In the genomic region with DNA sequence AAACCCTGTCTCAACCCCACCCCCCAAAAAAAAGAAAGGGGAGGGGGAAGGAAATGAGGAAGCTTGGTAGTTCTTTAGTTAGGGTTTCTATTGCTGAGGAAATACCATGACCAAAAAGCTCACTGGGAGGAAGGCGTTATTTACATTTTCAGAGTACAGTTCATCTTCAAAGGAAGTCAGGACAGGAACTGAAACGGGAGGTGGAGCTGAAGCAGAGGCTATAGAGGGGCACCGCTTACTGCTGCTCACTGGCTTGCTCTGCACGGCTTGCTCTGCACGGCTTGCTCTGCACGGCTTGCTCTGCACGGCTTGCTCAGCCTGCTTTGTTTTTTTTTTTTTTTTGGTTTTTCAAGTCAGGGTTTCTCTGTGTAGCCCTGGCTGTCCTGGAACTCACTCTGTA, we compare ENCODE assay signal across 18 mouse cellular contexts. TPM values are rescaled to one million over a fixed set of nuclear protein-coding genes. Genes with fewer than 3 reads are reported as not detected.
DNase-seq lines count a peak whose midpoint lies in the region; ATAC-seq and TF ChIP-seq lines count a peak whose summit lies in the region.
"Had no signal": no experiment of that assay in that cellular context is flagged by ENCODE, and none has a peak within 500 bp of the region (broad histone marks: within the 10 kb centered on the region; RNA-seq: fewer than 3 reads in every experiment).

No protein-coding gene starts in this region.

- DNase-seq in spleen, postnatal 36 days (ENCODE audit: low spot score in 2 of 2): peak; percentile 83 to 84
- DNase-seq in spleen, postnatal 4 days (ENCODE audit: low spot score in 2 of 2): no peak
- DNase-seq in lung, postnatal 0 days (ENCODE audit: low spot score): peak; percentile 56
- no peak for DNase-seq in urinary bladder, adult 18-20 months (ENCODE audit: low spot score in 2 of 2)
- DNase-seq in layer of hippocampus, adult 18-20 months (ENCODE audit: low spot score in 2 of 2): no peak
- DNase-seq in cerebellum, postnatal 14 days: no peak
- DNase-seq: cerebellum, adult 2 months; heart, postnatal 14 days; kidney, postnatal 25 days; midbrain, embryonic 14.5 days had no signal

- H3K4me2 ChIP-seq in lung, postnatal 0 days (replicated peaks; ENCODE audit: low read depth, low read length): no peak overlapping the region
- H3K4me2 ChIP-seq: intestine, embryonic 15.5 days; limb, embryonic 15.5 days had no signal

- 33% methylated on average over 7 of the region's 7 CpGs for WGBS in lung, postnatal 0 days
- WGBS in small intestine, adult 2 months: 60% methylated on average over 7 of the region's 7 CpGs

- no peak overlapping the region for H3K9ac ChIP-seq in lung, postnatal 0 days (replicated peaks; ENCODE audit: low read depth)
- H3K9ac ChIP-seq: intestine, embryonic 15.5 days; limb, embryonic 15.5 days had no signal

- no peaks in the 10 kb centered on the region for H3K9me3 ChIP-seq in lung, postnatal 0 days (ENCODE audit: low read length)
- H3K9me3 ChIP-seq: embryonic facial prominence, embryonic 10.5 days; intestine, embryonic 15.5 days had no signal

- peak overlapping the region; percentile 84; the same call in 1 of the 2 replicates for H3K27ac ChIP-seq in lung, postnatal 0 days (ENCODE audit: low read length)
- H3K27ac ChIP-seq in small intestine, adult 2 months (ENCODE audit: insufficient read depth, low read depth, low read length): peak overlapping the region; percentile 60
- H3K27ac ChIP-seq: embryonic facial prominence, embryonic 10.5 days; intestine, embryonic 15.5 days; left cerebral cortex, adult 2 months; limb, embryonic 15.5 days had no signal

- no peak for TF ChIP-seq POLR2A in small intestine, adult 2 months (IDR thresholded peaks at IDR 0.05; ENCODE audit: low read depth, low read length)

- TF ChIP-seq CTCF in lung, postnatal 0 days (IDR thresholded peaks at IDR 0.05): no peak
- no peak for TF ChIP-seq CTCF in small intestine, adult 2 months (IDR thresholded peaks at IDR 0.05; ENCODE audit: extremely low read depth, insufficient read length, insufficient replicate concordance, low read depth, low read length)

- no peaks in the 10 kb centered on the region for H3K36me3 ChIP-seq in lung, postnatal 0 days (ENCODE audit: insufficient read depth, low read length)
- H3K36me3 ChIP-seq in small intestine, adult 2 months (ENCODE audit: control insufficient read depth, insufficient read depth, low read length): no peaks in the 10 kb centered on the region
- H3K36me3 ChIP-seq: embryonic facial prominence, embryonic 10.5 days; G1E; intestine, embryonic 15.5 days; limb, embryonic 15.5 days had no signal

- H3K4me3 ChIP-seq in lung, postnatal 0 days (ENCODE audit: low read depth, low read length): no peak overlapping the region
- no peak overlapping the region for H3K4me3 ChIP-seq in small intestine, adult 2 months (ENCODE audit: low read depth, low read length)
- H3K4me3 ChIP-seq: embryonic facial prominence, embryonic 10.5 days; intestine, embryonic 15.5 days; left cerebral cortex, adult 2 months; limb, embryonic 15.5 days had no signal

- H3K27me3 ChIP-seq in lung, postnatal 0 days (replicated peaks; ENCODE audit: insufficient read depth, low read length): no peaks in the 10 kb centered on the region
- no peaks in the 10 kb centered on the region for H3K27me3 ChIP-seq in small intestine, adult 2 months (ENCODE audit: control insufficient read depth, insufficient read depth, low read length)
- H3K27me3 ChIP-seq: intestine, embryonic 15.5 days; limb, embryonic 15.5 days had no signal

- TF ChIP-seq EP300 in lung, postnatal 0 days (IDR thresholded peaks at IDR 0.05): peak; percentile 38; the same call in 1 of the 2 replicates

- H3K4me1 ChIP-seq in lung, postnatal 0 days (ENCODE audit: insufficient read depth, low read depth, low read length): no peaks in the 10 kb centered on the region
- peaks cover 9% of the 10 kb centered on the region; the same call in 1 of the 2 replicates for H3K4me1 ChIP-seq in small intestine, adult 2 months (ENCODE audit: control insufficient read depth, insufficient read depth, insufficient read length, low read length)
- H3K4me1 ChIP-seq: embryonic facial prominence, embryonic 10.5 days; limb, embryonic 15.5 days had no signal

- ATAC-seq in activated CD4-positive, CD25-positive, alpha-beta regulatory T cell, adult 4 months: peak; percentile 73
- ATAC-seq in lung, postnatal 0 days: no peak; the same call in 1 of the 2 replicates
- ATAC-seq: intestine, embryonic 15.5 days had no signal

RNA-seq across cellular contexts. Expression of a gene that starts 10.6 kb away (rescaled TPM):
- 100 to 1,000 TPM; 102 to 122 TPM for polyA plus RNA-seq in activated CD4-positive, CD25-positive, alpha-beta regulatory T cell, adult 4 months (2017; shearing (Covaris generic))
- polyA plus RNA-seq in lung, postnatal 0 days (2015; fragmentation: Nextera tagmentation; extraction: Ambion mirVana): 60.9 and 71.3 TPM in 2 replicates
- 22.8 and 30.3 TPM in 2 replicates for polyA plus RNA-seq in small intestine, adult 2 months (2012; rRNA removed)
- 10 to 100 TPM; 41.9 to 45.2 TPM for total RNA-seq in layer of hippocampus, adult 18-20 months (2021)

RNA-seq across cellular contexts. Expression of a gene that starts 11.0 kb away (rescaled TPM):
- polyA plus RNA-seq in activated CD4-positive, CD25-positive, alpha-beta regulatory T cell, adult 4 months (2017; shearing (Covaris generic)): 1 to 10 TPM in 1 of 2 experiments, under 1 TPM in 1; 0.87 to 1.0 TPM
- 286 and 314 TPM in 2 replicates for polyA plus RNA-seq in lung, postnatal 0 days (2015; fragmentation: Nextera tagmentation; extraction: Ambion mirVana)
- 20.9 and 34.2 TPM in 2 replicates for polyA plus RNA-seq in small intestine, adult 2 months (2012; rRNA removed)
- total RNA-seq in layer of hippocampus, adult 18-20 months (2021): 10 to 100 TPM; 77.0 to 77.9 TPM
- total RNA-seq: G1E had no signal
- polyA plus RNA-seq: G1E had no signal

RNA-seq across cellular contexts. Expression of a gene that starts 35.2 kb away (rescaled TPM):
- under 1 TPM in 1 of 2 experiments, not detected in 1; 0.69 TPM for polyA plus RNA-seq in activated CD4-positive, CD25-positive, alpha-beta regulatory T cell, adult 4 months (2017; shearing (Covaris generic))
- 5.4 and 6.5 TPM in 2 replicates for polyA plus RNA-seq in lung, postnatal 0 days (2015; fragmentation: Nextera tagmentation; extraction: Ambion mirVana)
- 1.7 and 3.1 TPM in 2 replicates for polyA plus RNA-seq in small intestine, adult 2 months (2012; rRNA removed)
- total RNA-seq in layer of hippocampus, adult 18-20 months (2021): 1 to 10 TPM; 2.5 to 3.0 TPM

RNA-seq across cellular contexts. Expression of a gene that starts 35.8 kb away (rescaled TPM):
- polyA plus RNA-seq in activated CD4-positive, CD25-positive, alpha-beta regulatory T cell, adult 4 months (2017; shearing (Covaris generic)): 100 to 1,000 TPM; 215 to 216 TPM
- 146 and 147 TPM in 2 replicates for polyA plus RNA-seq in lung, postnatal 0 days (2015; fragmentation: Nextera tagmentation; extraction: Ambion mirVana)
- 156 and 235 TPM in 2 replicates for polyA plus RNA-seq in small intestine, adult 2 months (2012; rRNA removed)
- 100 to 1,000 TPM; 103 TPM for total RNA-seq in layer of hippocampus, adult 18-20 months (2021)

RNA-seq across cellular contexts. Expression of a gene that starts 40.2 kb away (rescaled TPM):
- polyA plus RNA-seq in activated CD4-positive, CD25-positive, alpha-beta regulatory T cell, adult 4 months (2017; shearing (Covaris generic)): not detected
- polyA plus RNA-seq in lung, postnatal 0 days (2015; fragmentation: Nextera tagmentation; extraction: Ambion mirVana): not detected in 2 replicates
- polyA plus RNA-seq in small intestine, adult 2 months (2012; rRNA removed): not detected in 2 replicates
- total RNA-seq in layer of hippocampus, adult 18-20 months (2021): under 1 TPM in 1 of 2 experiments, not detected in 1; 0.43 TPM
- total RNA-seq: G1E had no signal
- polyA plus RNA-seq: embryonic facial prominence, embryonic 10.5 days; frontal cortex, adult 2 months; G1E; intestine, embryonic 15.5 days; limb, embryonic 15.5 days had no signal

Comparison
In these comparisons a context has a peak if more than half of its experiments do, and no peak if none do; other contexts are left out.
1. DNase-seq: peak in spleen, postnatal 36 days (2 of 2) and lung, postnatal 0 days (single experiment); none in spleen, postnatal 4 days (0 of 2), urinary bladder, adult 18-20 months (0 of 2), layer of hippocampus, adult 18-20 months (0 of 2) and cerebellum, postnatal 14 days (0 of 2).
2. RNA of a gene that starts 11.0 kb away (polyA plus RNA-seq): 286 to 314 TPM in lung, postnatal 0 days and 20.9 to 34.2 TPM in small intestine, adult 2 months; 0.87 to 1.0 TPM in activated CD4-positive, CD25-positive, alpha-beta regulatory T cell, adult 4 months; every median in the first group is over 10 times any median in the second.